9 mouse cellular contexts compared by ENCODE assay signal in genomic region chr2:103881026-103881763, GRCm38 (mm10).
DNase-seq lines count a peak whose midpoint lies in the region; ATAC-seq and TF ChIP-seq lines count a peak whose summit lies in the region.
"Had no signal": no experiment of that assay in that cellular context is flagged by ENCODE, and none has a peak within 500 bp of the region (broad histone marks: within the 10 kb centered on the region; RNA-seq: fewer than 3 reads in every experiment).

No protein-coding gene starts in this region.

- 15% methylated on average over 10 of the region's 10 CpGs for WGBS in heart, embryonic 10.5 days
- 23% methylated on average over 10 of the region's 10 CpGs for WGBS in forebrain, embryonic 12.5 days
- WGBS in midbrain, embryonic 14.5 days = 23% methylated on average over 10 of the region's 10 CpGs
- WGBS in lung, postnatal 0 days = 28% methylated on average over 10 of the region's 10 CpGs
- 35% methylated on average over 10 of the region's 10 CpGs for WGBS in lung, adult 2 months

- no peak for TF ChIP-seq CTCF in lung, postnatal 0 days (IDR thresholded peaks at IDR 0.05)
- TF ChIP-seq CTCF in lung, adult 2 months (IDR thresholded peaks at IDR 0.05; ENCODE audit: insufficient read depth, low read length) = no peak

- H3K9me3 ChIP-seq in heart, embryonic 10.5 days = no peaks in the 10 kb centered on the region
- H3K9me3 ChIP-seq in forebrain, embryonic 12.5 days = no peaks in the 10 kb centered on the region
- H3K9me3 ChIP-seq in midbrain, embryonic 14.5 days (ENCODE audit: control insufficient read depth, low read length) = no peaks in the 10 kb centered on the region
- no peaks in the 10 kb centered on the region for H3K9me3 ChIP-seq in lung, postnatal 0 days (ENCODE audit: low read length)

- ATAC-seq in forebrain, embryonic 12.5 days (ENCODE audit: low FRiP score) = peak; percentile 82
- peak; percentile 53; the same call in 1 of the 2 replicates for ATAC-seq in midbrain, embryonic 14.5 days (ENCODE audit: low FRiP score, low TSS enrichment)
- ATAC-seq in lung, postnatal 0 days = no peak

- TF ChIP-seq EP300 in lung, postnatal 0 days (IDR thresholded peaks at IDR 0.05) = no peak

- no peak overlapping the region for H3K9ac ChIP-seq in forebrain, embryonic 12.5 days
- 0 out of 2 replicates have a peak overlapping the region, but pooled peaks have one; percentile 1 for H3K9ac ChIP-seq in midbrain, embryonic 14.5 days (replicated peaks; ENCODE audit: low read length)
- no peak overlapping the region for H3K9ac ChIP-seq in lung, postnatal 0 days (replicated peaks; ENCODE audit: low read depth)
- H3K9ac ChIP-seq: lung, embryonic 14.5 days had no signal

- H3K36me3 ChIP-seq in heart, embryonic 10.5 days = no peaks in the 10 kb centered on the region
- H3K36me3 ChIP-seq in forebrain, embryonic 12.5 days (replicated peaks) = no peaks in the 10 kb centered on the region
- H3K36me3 ChIP-seq in midbrain, embryonic 14.5 days (ENCODE audit: control insufficient read depth, insufficient read depth, low read length) = no peaks in the 10 kb centered on the region
- H3K36me3 ChIP-seq in lung, postnatal 0 days (ENCODE audit: insufficient read depth, low read length) = no peaks in the 10 kb centered on the region

- no peak for TF ChIP-seq POLR2A in lung, adult 2 months (IDR thresholded peaks at IDR 0.05; ENCODE audit: borderline replicate concordance, extremely low read depth, low read depth, low read length)

- H3K27me3 ChIP-seq in heart, embryonic 10.5 days (ENCODE audit: insufficient read depth, poor library complexity, severe bottlenecking) = no peaks in the 10 kb centered on the region
- H3K27me3 ChIP-seq in forebrain, embryonic 12.5 days = no peaks in the 10 kb centered on the region
- H3K27me3 ChIP-seq in midbrain, embryonic 14.5 days (ENCODE audit: control insufficient read depth, insufficient read depth, low read length) = no peaks in the 10 kb centered on the region
- H3K27me3 ChIP-seq in lung, postnatal 0 days (replicated peaks; ENCODE audit: insufficient read depth, low read length) = no peaks in the 10 kb centered on the region

- peak overlapping the region; percentile 79 for H3K27ac ChIP-seq in heart, embryonic 10.5 days
- H3K27ac ChIP-seq in forebrain, embryonic 12.5 days = peak overlapping the region; percentile 46; the same call in 1 of the 2 replicates
- H3K27ac ChIP-seq in midbrain, embryonic 14.5 days (replicated peaks; ENCODE audit: low read depth, low read length) = peak overlapping the region; percentile 2; the same call in 1 of the 2 replicates
- H3K27ac ChIP-seq in lung, postnatal 0 days (ENCODE audit: low read length) = no peak overlapping the region

- DNase-seq in heart, embryonic 10.5 days (ENCODE audit: low spot score) = no peak
- DNase-seq in heart, adult 8-10 months (ENCODE audit: low spot score) = no peak
- DNase-seq in layer of hippocampus, postnatal 10 days (ENCODE audit: low spot score in 2 of 2) = peak; percentile 16 to 39
- peak; percentile 76 for DNase-seq in midbrain, embryonic 14.5 days
- DNase-seq in adrenal gland, postnatal 36 days = no peak
- no peak for DNase-seq in lung, postnatal 0 days (ENCODE audit: low spot score)
- DNase-seq in lung, adult 2 months = no peak
- DNase-seq: lung, embryonic 14.5 days had no signal

- H3K4me3 ChIP-seq in heart, embryonic 10.5 days = peak overlapping the region; percentile 27; the same call in 1 of the 2 replicates
- no peak overlapping the region for H3K4me3 ChIP-seq in forebrain, embryonic 12.5 days (replicated peaks)
- H3K4me3 ChIP-seq in midbrain, embryonic 14.5 days (replicated peaks; ENCODE audit: low read depth, low read length) = no peak overlapping the region
- no peak overlapping the region for H3K4me3 ChIP-seq in lung, postnatal 0 days (ENCODE audit: low read depth, low read length)
- H3K4me3 ChIP-seq in lung, adult 2 months (replicated peaks; ENCODE audit: extremely low read depth, low read depth, low read length) = no peak overlapping the region

- no peak overlapping the region for H3K4me2 ChIP-seq in forebrain, embryonic 12.5 days
- H3K4me2 ChIP-seq in midbrain, embryonic 14.5 days (ENCODE audit: low read length) = 0 out of 2 replicates have a peak overlapping the region, but pooled peaks have one; percentile 5
- H3K4me2 ChIP-seq in lung, postnatal 0 days (replicated peaks; ENCODE audit: low read depth, low read length) = no peak overlapping the region
- H3K4me2 ChIP-seq: lung, embryonic 14.5 days had no signal

- peaks cover 21% of the 10 kb centered on the region for H3K4me1 ChIP-seq in heart, embryonic 10.5 days
- H3K4me1 ChIP-seq in forebrain, embryonic 12.5 days = peaks cover 10% of the 10 kb centered on the region
- H3K4me1 ChIP-seq in midbrain, embryonic 14.5 days (ENCODE audit: control insufficient read depth, insufficient read depth, low read length) = peaks cover 11% of the 10 kb centered on the region
- H3K4me1 ChIP-seq in lung, postnatal 0 days (ENCODE audit: insufficient read depth, low read depth, low read length) = no peaks in the 10 kb centered on the region
- H3K4me1 ChIP-seq in lung, adult 2 months (ENCODE audit: control insufficient read depth, insufficient read depth, low read length) = no peaks in the 10 kb centered on the region

Comparison
In these comparisons a context has a peak if more than half of its experiments do, and no peak if none do; other contexts are left out.
1. DNase-seq: peak in layer of hippocampus, postnatal 10 days (2 of 2) and midbrain, embryonic 14.5 days (single experiment); none in heart, embryonic 10.5 days (single experiment), heart, adult 8-10 months (single experiment), adrenal gland, postnatal 36 days (0 of 2), lung, postnatal 0 days (single experiment) and lung, adult 2 months (single experiment).